Mouse (Mus musculus) heart, postnatal 0 days (tissue): ENCODE results near the gene Jade2. TPM values are rescaled to one million over a fixed set of nuclear protein-coding genes. Genes with fewer than 3 reads are reported as not detected.

Experiments
- ATAC-seq: fragments of 200-750 bp; cut with Nextera tagmentation; 2 replicates; pipeline ENCODE4 v1.8.0; 2017; ENCODE audit warnings: low read depth, moderate number of reproducible peaks, moderate library complexity; ENCODE audit not compliant: insufficient read depth
- DNase-seq: peaks from one replicate; pipeline ENCODE4 v3.0.0-alpha.2; 2016; ENCODE audit warnings: low spot score
- H3K27ac ChIP-seq: fragments of 300-500 bp; sonication (generic); 2 replicates; pipeline ENCODE4 v1.5.1; 2014; ENCODE audit warnings: low read depth, mild to moderate bottlenecking
- H3K27me3 ChIP-seq: fragments of 300-500 bp; sonication (generic); 2 replicates; pipeline ENCODE4 v1.6.1; 2014; ENCODE audit warnings: low read length, mixed read lengths; ENCODE audit not compliant: control insufficient read depth, insufficient read depth
- H3K36me3 ChIP-seq: fragments of 300-500 bp; sonication (generic); replicated peaks from 2 replicates; pipeline ENCODE4 v1.6.1; 2014; ENCODE audit warnings: low read length, mixed read lengths; ENCODE audit not compliant: control insufficient read depth, insufficient read depth
- H3K4me1 ChIP-seq: fragments of 300-500 bp; sonication (generic); 2 replicates; pipeline ENCODE4 v1.6.1; 2014; ENCODE audit warnings: antibody characterized with exemption; ENCODE audit not compliant: control insufficient read depth, insufficient read depth
- H3K4me2 ChIP-seq: fragments of 300-500 bp; sonication (generic); 2 replicates; pipeline ENCODE4 v1.6.1; 2014; ENCODE audit warnings: low read depth, mild to moderate bottlenecking, low read length, moderate library complexity
- H3K4me3 ChIP-seq: fragments of 300-500 bp; sonication (generic); 2 replicates; pipeline ENCODE4 v1.5.1; 2014; ENCODE audit warnings: low read depth, low read length
- H3K9ac ChIP-seq: fragments of 300-500 bp; sonication (generic); replicated peaks from 2 replicates; pipeline ENCODE4 v1.6.1; 2014; ENCODE audit warnings: low read depth, low read length, mixed read lengths
- H3K9me3 ChIP-seq: fragments of 300-500 bp; sonication (generic); replicated peaks from 2 replicates; pipeline ENCODE4 v1.6.1; 2016; ENCODE audit warnings: low read length; ENCODE audit not compliant: control insufficient read depth
- CTCF ChIP-seq: IDR thresholded peaks from 2 replicates; pipeline ENCODE4 v1.5.1; 2016; ENCODE audit warnings: antibody characterized with exemption, control low read depth, low read depth
- EP300 ChIP-seq: IDR thresholded peaks from 2 replicates; pipeline ENCODE4 v1.6.1; 2016; ENCODE audit warnings: antibody characterized with exemption, low read depth
- WGBS: fragments of 180-500 bp; shearing (Covaris S2); extraction: QIAGEN DNeasy Blood & Tissue Kit; methylation state at CpG from one replicate; pipeline ENCODE4 v1.1.7; 2014; 5-methylcytosine and 5-hydroxymethylcytosine counted together
- polyA plus RNA-seq: library from polyadenylated mRNA; unstranded; fragments of >200 nt; fragmentation: Nextera tagmentation; extraction: Ambion mirVana; gene quantifications from 2 replicates; pipeline ENCODE4 v1.2.1, GENCODE M21; 2015
- total RNA-seq: library from RNA; depleted of rRNA; stranded (reverse); fragments of >200 nt; gene quantifications from 2 replicates; pipeline ENCODE4 v1.2.3, GENCODE M21; 2014; ENCODE audit warnings: low replicate concordance

Jade2 gene
- total and polyA plus RNA-seq, 2 experiments from 2014 or later: 0.72 to 1.9 TPM

DNA sequence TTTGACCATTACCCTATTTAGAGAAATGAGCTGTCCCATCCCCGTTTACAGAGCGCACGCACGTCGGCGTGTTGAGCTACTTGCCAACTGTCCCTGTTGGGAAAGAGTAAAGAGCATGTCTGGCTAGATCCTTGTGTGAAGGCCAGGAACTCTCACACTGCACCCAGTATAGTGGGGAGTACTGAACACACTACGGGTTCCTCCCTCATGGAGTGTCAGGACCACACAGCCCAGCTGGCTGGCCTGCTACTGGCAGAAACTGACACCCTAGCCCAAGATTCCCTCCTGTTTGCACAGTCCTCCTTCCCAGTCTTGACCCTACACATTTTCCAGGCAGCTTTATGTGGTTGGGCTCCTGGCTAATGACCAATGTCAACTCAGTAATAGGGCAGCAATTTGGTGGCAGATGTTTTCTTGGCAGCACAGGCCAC lies 5.3 kb downstream of the Jade2 start:
- WGBS: 79% methylated on average over 7 of the region's 7 CpGs
- H3K27ac ChIP-seq: no peak overlapping the region
- no peak overlapping the region for H3K9ac ChIP-seq
- no peak for TF ChIP-seq CTCF
- no peak for TF ChIP-seq EP300
- no peak overlapping the region for H3K4me2 ChIP-seq
- 0 out of 2 replicates have a peak, but pooled peaks cover 3% of the 10 kb centered on the region for H3K4me1 ChIP-seq
- H3K9me3 ChIP-seq: no peaks in the 10 kb centered on the region
- no peaks in the 10 kb centered on the region for H3K27me3 ChIP-seq
- no peaks in the 10 kb centered on the region for H3K36me3 ChIP-seq
- H3K4me3 ChIP-seq: no peak overlapping the region
- ATAC-seq (no peak), DNase-seq (no peak)

DNA sequence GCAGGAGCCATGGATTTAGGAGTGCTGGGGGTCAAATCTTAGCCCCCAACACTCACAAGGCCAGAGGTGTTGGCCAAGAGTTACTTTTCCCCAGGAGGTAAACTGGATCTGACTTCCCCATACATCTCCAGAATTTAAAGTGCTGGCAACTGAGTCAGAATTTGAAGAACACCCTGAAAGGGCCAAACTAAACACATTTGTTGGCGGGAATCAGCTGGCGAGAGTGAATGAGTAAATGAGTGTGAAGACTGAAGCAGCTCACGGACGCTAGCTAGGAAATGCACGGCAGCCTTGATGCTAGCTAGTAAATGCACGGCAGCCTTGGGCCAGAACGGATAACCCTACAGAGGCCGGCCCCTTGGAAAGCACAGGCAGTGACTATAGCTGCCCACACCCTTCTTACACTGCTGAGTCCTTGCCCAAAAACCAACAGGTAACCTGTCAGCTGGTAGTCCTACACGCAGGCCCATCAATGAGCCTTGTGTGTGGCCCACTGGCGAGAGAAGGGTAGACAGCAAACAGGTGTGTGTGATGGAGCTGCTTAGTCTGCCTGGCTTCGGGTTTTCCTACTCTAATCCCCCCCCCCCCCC lies 6.6 kb downstream of the Jade2 start:
- 82% methylated on average over 11 of the region's 11 CpGs for WGBS
- H3K4me1 ChIP-seq: 0 out of 2 replicates have a peak, but pooled peaks cover 3% of the 10 kb centered on the region
- H3K9me3 ChIP-seq: no peaks in the 10 kb centered on the region
- ATAC-seq (no peak), DNase-seq (no peak)
- no peak overlapping the region for H3K9ac ChIP-seq
- H3K27ac ChIP-seq: no peak overlapping the region
- H3K4me2 ChIP-seq: no peak overlapping the region
- no peak overlapping the region for H3K4me3 ChIP-seq
- no peaks in the 10 kb centered on the region for H3K36me3 ChIP-seq
- H3K27me3 ChIP-seq: no peaks in the 10 kb centered on the region
- no peak for TF ChIP-seq EP300
- TF ChIP-seq CTCF: no peak

GRCm38 (mm10) chr11:51848324-51848723 lies 9.1 kb downstream of the Jade2 start:
- H3K36me3 ChIP-seq: no peaks in the 10 kb centered on the region
- WGBS: 76% methylated on average over 3 of the region's 3 CpGs
- no peak overlapping the region for H3K4me2 ChIP-seq
- H3K4me3 ChIP-seq: no peak overlapping the region
- H3K4me1 ChIP-seq: no peaks in the 10 kb centered on the region
- no peak overlapping the region for H3K9ac ChIP-seq
- H3K9me3 ChIP-seq: no peaks in the 10 kb centered on the region
- no peak for TF ChIP-seq EP300
- no peak for TF ChIP-seq CTCF
- no peak for ATAC-seq
- no peak overlapping the region for H3K27ac ChIP-seq
- DNase-seq: no peak
- H3K27me3 ChIP-seq: no peaks in the 10 kb centered on the region

DNA sequence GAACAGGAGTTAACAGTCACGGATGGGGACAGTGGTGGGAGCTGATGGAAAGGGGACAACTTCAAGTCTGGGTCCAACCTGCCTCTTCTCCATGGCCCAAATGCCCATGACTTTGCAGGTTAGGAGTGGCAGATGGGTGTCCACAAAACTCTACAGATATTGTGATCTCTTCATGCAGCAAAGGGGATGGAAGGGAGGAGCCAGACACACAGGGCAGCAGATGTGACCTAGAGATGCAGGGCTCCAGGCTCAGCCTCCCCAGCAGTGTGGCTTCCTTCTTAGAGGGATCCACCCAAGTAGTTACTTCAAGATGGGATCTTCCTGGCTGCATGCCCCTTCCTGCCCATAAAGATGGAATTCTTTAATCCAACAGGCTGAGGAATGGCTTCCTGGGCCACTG lies 9.6 kb downstream of the Jade2 start:
- 92% methylated on average over 1 of the region's 1 CpGs for WGBS
- no peaks in the 10 kb centered on the region for H3K9me3 ChIP-seq
- TF ChIP-seq CTCF: no peak
- no peak for TF ChIP-seq EP300
- no peak overlapping the region for H3K27ac ChIP-seq
- no peak for DNase-seq
- H3K9ac ChIP-seq: no peak overlapping the region
- no peaks in the 10 kb centered on the region for H3K4me1 ChIP-seq
- ATAC-seq: no peak
- no peaks in the 10 kb centered on the region for H3K27me3 ChIP-seq
- no peak overlapping the region for H3K4me3 ChIP-seq
- no peak overlapping the region for H3K4me2 ChIP-seq
- H3K36me3 ChIP-seq: no peaks in the 10 kb centered on the region

- no peak for DNase-seq
- no peak overlapping the region for H3K4me3 ChIP-seq
- 86% methylated on average over 16 of the region's 16 CpGs for WGBS
Measured at GRCm38 (mm10) chr11:51845981-51846883, 11.2 kb downstream of the Jade2 start.

More at GRCm38 (mm10) chr11:51845981-51846883, 11.2 kb downstream of the Jade2 start:
- Histone ChIP-seq H3K27ac (no peak overlapping the region), H3K9ac (no peak overlapping the region), H3K4me2 (no peak overlapping the region), H3K4me1 (no peaks in the 10 kb centered on the region), H3K27me3 (no peaks in the 10 kb centered on the region), H3K36me3 (no peaks in the 10 kb centered on the region), H3K9me3 (no peaks in the 10 kb centered on the region)
- TF ChIP-seq CTCF (no peak), EP300 (no peak)
- ATAC-seq: no peak
